Mouse (Mus musculus): Measurements from ENCODE around the gene Kcnd3. TPM values are rescaled to one million over a fixed set of nuclear protein-coding genes. Genes with fewer than 3 reads are reported as not detected.

Kcnd3 gene
- polyA plus RNA-seq, 1 experiment from 2014 or later: 0.13 TPM

DNA sequence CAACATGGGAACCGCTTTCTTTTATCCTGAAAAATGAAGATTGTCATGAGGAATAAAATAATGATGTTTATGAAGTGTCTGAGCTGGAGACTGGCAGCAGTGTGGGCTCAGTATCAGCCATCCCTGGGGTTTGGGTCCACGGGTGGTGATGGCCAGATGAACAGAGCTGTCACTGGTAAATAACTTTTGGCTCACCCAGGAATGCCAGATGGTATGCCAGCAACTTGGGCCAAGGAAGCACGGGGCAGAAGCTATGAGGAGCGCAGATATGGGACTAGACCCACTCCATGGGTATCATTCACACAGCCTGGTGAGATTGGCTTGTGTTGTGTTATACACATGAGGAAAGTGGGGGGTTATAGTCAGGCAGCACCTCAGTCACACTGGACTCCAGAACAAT is 26.7 kb downstream of the Kcnd3 start:
- Histone ChIP-seq H3K36me3 (no peaks in the 10 kb centered on the region), H3K9me3 (replicated peaks) (no peaks in the 10 kb centered on the region), H3K4me3 (no peak overlapping the region), H3K4me1 (0 out of 2 replicates have a peak, but pooled peaks cover 3% of the 10 kb centered on the region), H3K27me3 (ENCODE audit: low read depth, poor library complexity, severe bottlenecking) (no peaks in the 10 kb centered on the region), H3K27ac (no peak overlapping the region)
- 89% methylated on average over 4 of the region's 4 CpGs for WGBS
- no peak for DNase-seq (ENCODE audit: low spot score)

- WGBS: 80% methylated on average over 8 of the region's 8 CpGs
- Histone ChIP-seq H3K27ac (no peak overlapping the region), H3K36me3 (no peaks in the 10 kb centered on the region), H3K9me3 (replicated peaks) (no peaks in the 10 kb centered on the region), H3K27me3 (ENCODE audit: low read depth, poor library complexity, severe bottlenecking) (0 out of 2 replicates have a peak, but pooled peaks cover 11% of the 10 kb centered on the region), H3K4me1 (0 out of 2 replicates have a peak, but pooled peaks cover 3% of the 10 kb centered on the region), H3K4me3 (no peak overlapping the region)
- no peak for DNase-seq (ENCODE audit: low spot score)
These were observed 29.3 kb downstream of the Kcnd3 start for GRCm38 (mm10) chr3:105481419-105481818.

GRCm38 (mm10) chr3:105483651-105484052 is 31.5 kb downstream of the Kcnd3 start:
- H3K9me3 ChIP-seq (replicated peaks): no peaks in the 10 kb centered on the region
- 0 out of 2 replicates have a peak, but pooled peaks cover 3% of the 10 kb centered on the region for H3K4me1 ChIP-seq
- H3K36me3 ChIP-seq: no peaks in the 10 kb centered on the region
- DNase-seq (ENCODE audit: low spot score): no peak
- no peak overlapping the region for H3K4me3 ChIP-seq
- H3K27ac ChIP-seq: no peak overlapping the region
- 70% methylated on average over 13 of the region's 13 CpGs for WGBS
- H3K27me3 ChIP-seq (ENCODE audit: low read depth, poor library complexity, severe bottlenecking): peaks cover 15% of the 10 kb centered on the region; the same call in 1 of the 2 replicates

DNA sequence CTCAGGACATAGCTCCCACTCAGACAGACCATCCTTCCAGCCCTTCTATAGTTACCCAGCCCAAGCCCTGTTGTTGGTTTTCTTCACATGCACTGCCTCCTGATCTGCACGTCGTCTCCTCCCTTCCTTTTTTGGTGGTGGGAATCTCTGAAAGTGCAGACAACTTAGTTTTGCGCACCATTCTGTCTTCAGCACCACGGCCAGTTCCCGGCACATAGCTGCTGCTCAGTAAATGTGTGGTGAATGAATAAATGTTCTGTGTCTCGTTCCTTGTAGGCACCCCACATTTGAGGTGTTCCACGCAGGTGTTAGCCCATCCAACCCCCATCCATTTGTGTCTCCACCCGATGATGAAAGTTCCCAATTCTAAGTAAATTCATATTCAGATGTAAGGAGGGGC is 35.0 kb downstream of the Kcnd3 start:
- 42% methylated on average over 8 of the region's 8 CpGs for WGBS
- Histone ChIP-seq H3K27me3 (ENCODE audit: low read depth, poor library complexity, severe bottlenecking) (peaks cover 34% of the 10 kb centered on the region; the same call in 1 of the 2 replicates), H3K4me1 (peaks cover 5% of the 10 kb centered on the region; the same call in 1 of the 2 replicates), H3K9me3 (replicated peaks) (no peaks in the 10 kb centered on the region), H3K4me3 (no peak overlapping the region), H3K36me3 (no peaks in the 10 kb centered on the region), H3K27ac (no peak overlapping the region)
- peak; percentile 67 for DNase-seq (ENCODE audit: low spot score)

DNA sequence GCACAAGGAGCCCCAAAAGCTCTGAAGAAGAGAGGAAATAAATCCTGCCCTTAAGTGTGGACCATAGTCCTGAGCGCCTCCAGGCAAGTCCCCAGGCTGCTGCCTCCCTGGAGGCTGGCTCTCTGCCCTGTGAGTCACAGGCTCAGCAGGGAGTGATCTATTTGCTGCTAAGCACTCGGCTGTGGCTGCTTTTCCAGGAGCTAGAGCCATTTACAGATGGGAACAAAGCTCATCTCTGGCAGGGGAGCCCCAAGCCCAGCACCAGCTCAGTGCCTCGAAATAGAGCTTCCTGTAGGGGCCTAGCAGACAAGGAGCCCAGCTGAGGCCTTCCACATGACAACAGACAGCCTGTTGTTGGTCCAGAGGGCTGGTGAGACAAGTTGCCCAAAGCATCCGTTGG is 37.5 kb downstream of the Kcnd3 start:
- WGBS: 27% methylated on average over 4 of the region's 4 CpGs

DNA sequence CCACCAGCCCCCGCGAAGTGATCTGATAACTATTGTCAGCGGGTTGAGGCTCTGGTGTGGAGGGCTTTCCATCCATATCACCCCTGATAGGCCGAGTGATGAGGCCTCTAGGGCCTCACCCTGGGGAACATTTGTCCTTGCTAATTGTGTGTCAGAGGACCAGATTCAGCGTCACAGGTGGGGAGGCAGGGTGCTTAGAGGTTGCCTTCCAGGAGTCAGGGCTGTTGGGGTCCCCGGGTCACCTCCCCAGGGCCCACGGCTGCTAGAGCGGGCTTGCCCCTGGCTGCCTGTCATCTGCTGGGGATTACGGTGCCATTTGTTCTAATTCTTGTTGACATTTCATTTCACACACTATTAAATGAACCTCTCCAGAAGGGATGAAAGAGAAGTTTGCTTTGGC is 42.8 kb downstream of the Kcnd3 start:
- peaks cover 54% of the 10 kb centered on the region for H3K27me3 ChIP-seq (ENCODE audit: low read depth, poor library complexity, severe bottlenecking)
- DNase-seq (ENCODE audit: low spot score): peak; percentile 72
- H3K36me3 ChIP-seq: no peaks in the 10 kb centered on the region
- H3K27ac ChIP-seq: no peak overlapping the region
- no peaks in the 10 kb centered on the region for H3K9me3 ChIP-seq (replicated peaks)
- no peak overlapping the region for H3K4me3 ChIP-seq
- H3K4me1 ChIP-seq: peaks cover 28% of the 10 kb centered on the region
- 21% methylated on average over 9 of the region's 9 CpGs for WGBS

More for the DNA sequence above, 37.5 kb downstream of the Kcnd3 start:
- Histone ChIP-seq H3K4me3 (no peak overlapping the region), H3K27ac (no peak overlapping the region), H3K9me3 (replicated peaks) (no peaks in the 10 kb centered on the region), H3K4me1 (peaks cover 14% of the 10 kb centered on the region), H3K36me3 (no peaks in the 10 kb centered on the region), H3K27me3 (ENCODE audit: low read depth, poor library complexity, severe bottlenecking) (peaks cover 51% of the 10 kb centered on the region)
- no peak for DNase-seq (ENCODE audit: low spot score)

- H3K36me3 ChIP-seq: no peaks in the 10 kb centered on the region
- 84% methylated on average over 7 of the region's 7 CpGs for WGBS
- H3K27me3 ChIP-seq (ENCODE audit: low read depth, poor library complexity, severe bottlenecking): peaks cover 49% of the 10 kb centered on the region
- peaks cover 28% of the 10 kb centered on the region for H3K4me1 ChIP-seq
- no peak for DNase-seq (ENCODE audit: low spot score)
- no peak overlapping the region for H3K27ac ChIP-seq
- H3K9me3 ChIP-seq (replicated peaks): no peaks in the 10 kb centered on the region
- H3K4me3 ChIP-seq: no peak overlapping the region
These were observed 44.1 kb downstream of the Kcnd3 start for GRCm38 (mm10) chr3:105496216-105496615.

- WGBS: 93% methylated on average over 5 of the region's 5 CpGs
- H3K27me3 ChIP-seq (ENCODE audit: low read depth, poor library complexity, severe bottlenecking): peaks cover 43% of the 10 kb centered on the region
These were observed 44.8 kb downstream of the Kcnd3 start for GRCm38 (mm10) chr3:105496935-105497334.

DNA sequence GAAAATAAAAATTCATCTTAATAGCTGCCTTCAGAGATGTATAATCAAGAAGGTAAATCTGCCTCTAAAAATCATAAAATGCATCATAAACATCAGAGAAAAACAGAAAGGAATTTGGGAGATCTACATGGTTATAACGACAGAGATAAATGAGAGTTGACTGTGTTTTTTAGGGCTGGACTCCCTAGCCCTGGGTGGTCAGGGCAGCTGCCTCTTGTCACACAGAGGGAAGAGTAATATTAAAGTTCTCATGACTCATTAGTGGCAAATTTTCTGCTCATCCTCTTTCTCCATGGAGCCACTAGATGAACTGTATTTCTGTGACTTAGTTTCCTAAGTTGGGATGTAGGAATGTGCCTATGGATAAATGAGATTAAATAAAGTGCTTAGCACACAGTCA is 48.9 kb downstream of the Kcnd3 start:
- 80% methylated on average over 1 of the region's 1 CpGs for WGBS
- no peak for DNase-seq (ENCODE audit: low spot score)
- H3K36me3 ChIP-seq: no peaks in the 10 kb centered on the region
- no peak overlapping the region for H3K4me3 ChIP-seq
- peaks cover 5% of the 10 kb centered on the region for H3K4me1 ChIP-seq
- no peaks in the 10 kb centered on the region for H3K9me3 ChIP-seq (replicated peaks)
- H3K27me3 ChIP-seq (ENCODE audit: low read depth, poor library complexity, severe bottlenecking): peaks cover 23% of the 10 kb centered on the region
- no peak overlapping the region for H3K27ac ChIP-seq

More at GRCm38 (mm10) chr3:105496935-105497334, 44.8 kb downstream of the Kcnd3 start:
- peaks cover 28% of the 10 kb centered on the region for H3K4me1 ChIP-seq
- no peak overlapping the region for H3K4me3 ChIP-seq
- no peaks in the 10 kb centered on the region for H3K9me3 ChIP-seq (replicated peaks)
- DNase-seq (ENCODE audit: low spot score): no peak
- no peak overlapping the region for H3K27ac ChIP-seq
- H3K36me3 ChIP-seq: no peaks in the 10 kb centered on the region

- no peaks in the 10 kb centered on the region for H3K36me3 ChIP-seq
- H3K9me3 ChIP-seq (replicated peaks): no peaks in the 10 kb centered on the region
- no peak for DNase-seq (ENCODE audit: low spot score)
- no peak overlapping the region for H3K27ac ChIP-seq
- 0 out of 2 replicates have a peak, but pooled peaks cover 13% of the 10 kb centered on the region for H3K27me3 ChIP-seq (ENCODE audit: low read depth, poor library complexity, severe bottlenecking)
- H3K4me3 ChIP-seq: no peak overlapping the region
- H3K4me1 ChIP-seq: no peaks in the 10 kb centered on the region
- 89% methylated on average over 3 of the region's 3 CpGs for WGBS
These were observed 52.1 kb downstream of the Kcnd3 start for GRCm38 (mm10) chr3:105504272-105504671.

DNA sequence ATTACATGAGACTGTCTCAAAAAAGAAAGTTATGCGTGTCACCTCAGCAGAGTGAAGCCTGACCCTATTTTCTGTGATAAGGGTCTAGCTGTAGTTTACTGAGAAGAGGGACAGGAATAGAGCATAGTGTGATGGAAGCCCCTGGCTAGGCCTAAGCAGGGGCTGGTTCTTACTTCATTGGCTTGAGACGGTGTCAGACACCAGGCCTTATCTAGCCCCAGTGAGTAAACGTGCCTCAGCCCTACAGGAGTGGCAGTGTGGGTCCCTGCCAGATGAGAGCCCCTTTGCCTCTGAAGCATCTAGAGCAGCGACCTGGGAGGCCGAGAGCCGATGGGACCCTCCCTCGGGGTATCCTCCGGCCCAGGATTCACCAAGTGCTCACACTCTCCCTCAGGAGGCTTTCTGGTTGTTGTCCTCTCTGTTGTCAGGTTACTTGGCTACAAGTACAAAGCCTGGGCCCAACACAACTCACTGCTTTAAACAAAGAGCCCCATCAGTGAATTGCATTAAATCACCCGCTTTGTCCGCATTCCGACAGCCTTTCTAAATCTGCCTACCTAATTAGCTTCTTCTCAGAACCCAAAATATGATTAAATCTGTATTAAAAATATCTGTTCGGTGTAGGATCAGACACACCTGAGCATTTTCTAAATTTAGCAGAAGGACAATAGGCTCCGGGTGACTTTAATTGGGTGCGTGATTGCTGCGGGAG is 53.2 kb downstream of the Kcnd3 start:
- H3K27ac ChIP-seq: no peak overlapping the region
- peaks cover 13% of the 10 kb centered on the region; the same call in 1 of the 2 replicates for H3K27me3 ChIP-seq (ENCODE audit: low read depth, poor library complexity, severe bottlenecking)
- no peaks in the 10 kb centered on the region for H3K36me3 ChIP-seq
- no peaks in the 10 kb centered on the region for H3K9me3 ChIP-seq (replicated peaks)
- no peak overlapping the region for H3K4me3 ChIP-seq
- WGBS: 77% methylated on average over 15 of the region's 15 CpGs
- DNase-seq (ENCODE audit: low spot score): no peak
- no peaks in the 10 kb centered on the region for H3K4me1 ChIP-seq

DNA sequence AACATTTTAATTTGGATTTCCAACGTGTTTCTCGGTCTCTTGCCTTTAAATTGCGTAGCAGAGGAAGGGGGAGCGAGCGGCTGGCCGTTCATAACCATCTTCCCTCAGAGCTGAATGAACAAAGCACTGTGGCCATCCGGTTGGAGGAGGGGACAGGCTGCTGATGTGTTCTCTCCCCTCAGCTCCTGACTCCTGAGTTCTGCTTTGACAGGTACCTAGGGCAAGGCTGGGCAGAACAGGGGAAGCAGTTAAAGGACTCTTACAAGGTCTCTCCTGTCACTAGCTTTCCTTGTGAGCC is 53.7 kb downstream of the Kcnd3 start:
- no peak for DNase-seq (ENCODE audit: low spot score)
- WGBS: 70% methylated on average over 7 of the region's 7 CpGs
- H3K27ac ChIP-seq: no peak overlapping the region
- H3K27me3 ChIP-seq (ENCODE audit: low read depth, poor library complexity, severe bottlenecking): peaks cover 13% of the 10 kb centered on the region; the same call in 1 of the 2 replicates
- no peaks in the 10 kb centered on the region for H3K9me3 ChIP-seq (replicated peaks)
- H3K4me3 ChIP-seq: no peak overlapping the region
- no peaks in the 10 kb centered on the region for H3K36me3 ChIP-seq
- no peaks in the 10 kb centered on the region for H3K4me1 ChIP-seq

DNA sequence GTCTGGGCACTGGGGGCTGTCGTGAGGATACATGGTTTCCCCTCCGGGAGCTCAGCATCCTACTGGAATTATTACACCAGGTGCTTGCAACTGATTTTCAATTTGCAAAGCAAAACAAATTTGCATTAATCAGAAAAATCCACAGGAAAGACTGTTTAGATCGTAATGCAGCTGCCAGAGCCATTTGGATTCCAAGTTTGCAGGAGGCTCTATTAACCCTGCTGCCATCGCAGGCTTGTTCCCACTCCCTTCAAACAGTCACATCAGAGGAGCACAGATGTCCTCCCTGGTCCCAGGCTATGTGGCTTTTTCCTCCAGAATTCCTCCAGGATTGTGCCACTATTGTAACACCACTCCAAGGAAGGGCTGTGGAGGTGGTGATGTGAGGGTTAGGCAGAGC is 54.5 kb downstream of the Kcnd3 start:
- H3K4me1 ChIP-seq: no peaks in the 10 kb centered on the region
- WGBS: 86% methylated on average over 4 of the region's 4 CpGs
- H3K36me3 ChIP-seq: no peaks in the 10 kb centered on the region
- H3K27me3 ChIP-seq (ENCODE audit: low read depth, poor library complexity, severe bottlenecking): peaks cover 13% of the 10 kb centered on the region; the same call in 1 of the 2 replicates
- DNase-seq (ENCODE audit: low spot score): no peak
- no peaks in the 10 kb centered on the region for H3K9me3 ChIP-seq (replicated peaks)
- H3K27ac ChIP-seq: no peak overlapping the region
- no peak overlapping the region for H3K4me3 ChIP-seq
